Mouse (Mus musculus) midbrain, embryonic 12.5 days (tissue): ENCODE data around the gene Crb2. TPM values are rescaled to one million over a fixed set of nuclear protein-coding genes. Genes with fewer than 3 reads are reported as not detected.
A peak's percentile ranks its signal among the peaks of the same experiment; 100 is the strongest.

Experiments used
- ATAC-seq: fragments of 200-750 bp; cut with Nextera tagmentation; 2 replicates; pipeline ENCODE4 v1.8.0; 2017; ENCODE audit warnings: low read depth, moderate TSS enrichment, moderate library complexity; ENCODE audit not compliant: low FRiP score
- H3K27ac ChIP-seq: fragments of 300-500 bp; sonication (generic); replicated peaks from 2 replicates; pipeline ENCODE4 v1.5.1; 2016; ENCODE audit warnings: mild to moderate bottlenecking
- H3K27me3 ChIP-seq: fragments of 300-500 bp; sonication (generic); 2 replicates; pipeline ENCODE4 v1.6.1; 2016; ENCODE audit warnings: mild to moderate bottlenecking
- H3K36me3 ChIP-seq: fragments of 300-500 bp; sonication (generic); 2 replicates; pipeline ENCODE4 v1.6.1; 2016
- H3K4me1 ChIP-seq: fragments of 300-500 bp; sonication (generic); 2 replicates; pipeline ENCODE4 v1.6.1; 2016
- H3K4me2 ChIP-seq: fragments of 300-500 bp; sonication (generic); replicated peaks from 2 replicates; pipeline ENCODE4 v1.6.1; 2016; ENCODE audit warnings: mild to moderate bottlenecking, moderate library complexity
- H3K4me3 ChIP-seq: fragments of 300-500 bp; sonication (generic); 2 replicates; pipeline ENCODE4 v1.5.1; 2016; ENCODE audit warnings: mild to moderate bottlenecking
- H3K9ac ChIP-seq: fragments of 300-500 bp; sonication (generic); replicated peaks from 2 replicates; pipeline ENCODE4 v1.6.1; 2016; ENCODE audit warnings: mild to moderate bottlenecking, moderate library complexity
- H3K9me3 ChIP-seq: fragments of 300-500 bp; sonication (generic); 2 replicates; pipeline ENCODE4 v1.6.1; 2016; ENCODE audit warnings: mild to moderate bottlenecking
- WGBS: fragments of 180-500 bp; shearing (Covaris S2); methylation state at CpG from one replicate; pipeline ENCODE4 v1.1.7; 2016; 5-methylcytosine and 5-hydroxymethylcytosine counted together
- polyA plus RNA-seq: library from polyadenylated mRNA; unstranded; fragments of >200 nt; fragmentation: Nextera tagmentation; extraction: Ambion mirVana; gene quantifications from 2 replicates; pipeline ENCODE4 v1.2.1, GENCODE M21; 2016

The Crb2 gene
- polyA plus RNA-seq, 1 experiment from 2014 or later, result 21.8 TPM

GRCm38 (mm10) chr2:37768903-37769302 lies 7.1 kb upstream of the Crb2 start:
- Histone ChIP-seq H3K9ac (no peak overlapping the region), H3K4me1 (peaks cover 53% of the 10 kb centered on the region), H3K4me2 (no peak overlapping the region), H3K36me3 (no peaks in the 10 kb centered on the region), H3K4me3 (no peak overlapping the region), H3K27ac (peak overlapping the region; percentile 27; the same call in 1 of the 2 replicates), H3K27me3 (peaks cover 41% of the 10 kb centered on the region), H3K9me3 (no peaks in the 10 kb centered on the region)
- 42% methylated on average over 2 of the region's 2 CpGs for WGBS
- no peak for ATAC-seq

GRCm38 (mm10) chr2:37769793-37770192 lies 6.3 kb upstream of the Crb2 start:
- Histone ChIP-seq H3K36me3 (no peaks in the 10 kb centered on the region), H3K9ac (no peak overlapping the region), H3K4me1 (peaks cover 49% of the 10 kb centered on the region), H3K4me2 (no peak overlapping the region), H3K9me3 (no peaks in the 10 kb centered on the region), H3K27ac (0 out of 2 replicates have a peak overlapping the region, but pooled peaks have one; percentile 2), H3K27me3 (peaks cover 35% of the 10 kb centered on the region), H3K4me3 (no peak overlapping the region)
- 83% methylated on average over 8 of the region's 8 CpGs for WGBS
- no peak for ATAC-seq

GRCm38 (mm10) chr2:37771618-37772285 lies 4.3 kb upstream of the Crb2 start:
- no peaks in the 10 kb centered on the region for H3K9me3 ChIP-seq
- no peaks in the 10 kb centered on the region for H3K36me3 ChIP-seq
- H3K27me3 ChIP-seq, result peaks cover 24% of the 10 kb centered on the region
- H3K4me3 ChIP-seq, result peak overlapping the region; percentile 38
- WGBS, result 1% methylated on average over 18 of the region's 18 CpGs
- ATAC-seq, result peak; percentile 35; the same call in 1 of the 2 replicates
- peaks cover 50% of the 10 kb centered on the region for H3K4me1 ChIP-seq
- H3K9ac ChIP-seq, result 0 out of 2 replicates have a peak overlapping the region, but pooled peaks have one; percentile 37
- H3K4me2 ChIP-seq, result peak overlapping the region; percentile 49
- H3K27ac ChIP-seq, result no peak overlapping the region

DNA sequence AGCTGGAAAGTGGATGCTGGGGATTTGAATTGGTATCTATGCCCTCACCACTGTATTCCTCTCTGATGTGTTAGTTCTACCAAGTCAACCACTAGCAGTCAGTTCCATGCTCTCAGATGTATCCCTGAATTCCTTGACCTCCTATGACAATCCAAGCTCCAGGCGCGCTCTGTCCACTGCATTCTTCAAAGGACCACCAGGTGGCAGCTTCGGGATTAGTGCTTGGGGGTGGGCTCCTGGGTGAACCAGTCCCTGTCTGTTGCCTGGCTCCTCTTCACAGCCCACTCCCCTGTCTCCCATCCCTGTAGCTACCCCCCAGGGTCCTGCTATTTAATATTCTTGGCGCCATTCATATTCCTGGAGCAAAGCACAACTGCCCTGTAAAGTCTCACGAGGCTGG lies 1.5 kb upstream of the Crb2 start:
- no peak overlapping the region for H3K4me2 ChIP-seq
- 6% methylated on average over 5 of the region's 5 CpGs for WGBS
- H3K4me1 ChIP-seq, result peaks cover 56% of the 10 kb centered on the region
- H3K4me3 ChIP-seq, result no peak overlapping the region
- H3K36me3 ChIP-seq, result no peaks in the 10 kb centered on the region
- no peaks in the 10 kb centered on the region for H3K9me3 ChIP-seq
- H3K27me3 ChIP-seq, result peaks cover 18% of the 10 kb centered on the region
- no peak overlapping the region for H3K9ac ChIP-seq
- H3K27ac ChIP-seq, result no peak overlapping the region
- no peak for ATAC-seq

DNA sequence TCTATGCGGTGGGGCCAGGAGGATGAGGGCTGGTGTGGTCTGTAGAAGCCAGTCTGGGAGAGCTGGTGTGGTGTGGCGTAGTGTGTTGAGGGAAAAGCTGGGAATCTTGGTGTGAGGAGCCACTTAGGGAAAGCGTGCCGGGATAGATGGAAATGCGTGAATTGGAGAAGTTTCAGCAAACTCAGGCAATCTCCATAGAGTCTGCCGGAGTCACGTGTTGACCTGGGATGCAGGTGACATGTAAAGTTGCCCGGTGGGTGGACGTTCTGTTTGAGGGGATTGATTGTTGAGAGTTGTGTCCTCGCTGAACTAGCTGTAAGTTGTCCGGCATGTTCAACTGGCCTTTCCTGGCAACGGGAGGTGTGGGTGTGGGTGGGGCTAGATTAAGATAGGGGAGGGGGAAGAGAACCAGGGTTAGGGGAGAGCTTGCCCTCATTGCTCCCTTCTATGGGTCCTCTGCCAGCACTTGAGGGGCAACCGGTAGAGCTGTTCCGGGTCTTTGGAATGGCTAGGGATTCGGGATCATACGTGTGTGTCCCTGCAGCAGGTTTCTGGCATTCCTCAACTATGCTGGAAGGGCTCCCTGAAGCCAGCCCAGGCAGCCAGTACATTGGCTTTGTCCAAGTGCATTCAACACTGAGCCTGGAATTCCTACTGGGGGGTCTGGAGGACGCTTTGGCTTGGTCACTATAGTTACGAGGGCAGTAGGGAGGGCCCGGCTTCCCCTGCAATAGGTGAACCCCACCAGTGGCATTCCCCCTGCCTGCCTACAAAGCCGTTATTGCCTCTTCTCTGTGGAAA lies 762 bp downstream of the Crb2 start:
- peaks cover 72% of the 10 kb centered on the region for H3K4me1 ChIP-seq
- H3K4me3 ChIP-seq, result peak overlapping the region; percentile 58
- 3% methylated on average over 20 of the region's 20 CpGs for WGBS
- H3K9ac ChIP-seq, result peak overlapping the region; percentile 74
- peak overlapping the region; percentile 88 for H3K27ac ChIP-seq
- 0 out of 2 replicates have a peak, but pooled peaks cover 9% of the 10 kb centered on the region for H3K27me3 ChIP-seq
- peak overlapping the region; percentile 69 for H3K4me2 ChIP-seq
- no peak for ATAC-seq
- no peaks in the 10 kb centered on the region for H3K36me3 ChIP-seq
- H3K9me3 ChIP-seq, result no peaks in the 10 kb centered on the region

- 11% methylated on average over 10 of the region's 10 CpGs for WGBS
- Histone ChIP-seq H3K27ac (peak overlapping the region; percentile 88), H3K4me2 (peak overlapping the region; percentile 69), H3K9me3 (no peaks in the 10 kb centered on the region), H3K4me3 (peak overlapping the region; percentile 58), H3K36me3 (0 out of 2 replicates have a peak, but pooled peaks cover 2% of the 10 kb centered on the region), H3K27me3 (0 out of 2 replicates have a peak, but pooled peaks cover under 1% of the 10 kb centered on the region), H3K9ac (peak overlapping the region; percentile 74), H3K4me1 (peaks cover 78% of the 10 kb centered on the region)
- ATAC-seq, result peak; percentile 88
Observed at GRCm38 (mm10) chr2:37777958-37778720, 2.1 kb downstream of the Crb2 start.

GRCm38 (mm10) chr2:37780270-37780929 lies 4.4 kb downstream of the Crb2 start:
- Histone ChIP-seq H3K36me3 (peaks cover 14% of the 10 kb centered on the region), H3K4me2 (peak overlapping the region; percentile 50), H3K4me1 (peaks cover 68% of the 10 kb centered on the region), H3K4me3 (peak overlapping the region; percentile 20), H3K9ac (peak overlapping the region; percentile 37; the same call in 1 of the 2 replicates), H3K9me3 (no peaks in the 10 kb centered on the region), H3K27me3 (no peaks in the 10 kb centered on the region), H3K27ac (peak overlapping the region; percentile 75)
- peak; percentile 23; the same call in 1 of the 2 replicates for ATAC-seq
- WGBS, result under 1% methylated on average over 14 of the region's 14 CpGs

DNA sequence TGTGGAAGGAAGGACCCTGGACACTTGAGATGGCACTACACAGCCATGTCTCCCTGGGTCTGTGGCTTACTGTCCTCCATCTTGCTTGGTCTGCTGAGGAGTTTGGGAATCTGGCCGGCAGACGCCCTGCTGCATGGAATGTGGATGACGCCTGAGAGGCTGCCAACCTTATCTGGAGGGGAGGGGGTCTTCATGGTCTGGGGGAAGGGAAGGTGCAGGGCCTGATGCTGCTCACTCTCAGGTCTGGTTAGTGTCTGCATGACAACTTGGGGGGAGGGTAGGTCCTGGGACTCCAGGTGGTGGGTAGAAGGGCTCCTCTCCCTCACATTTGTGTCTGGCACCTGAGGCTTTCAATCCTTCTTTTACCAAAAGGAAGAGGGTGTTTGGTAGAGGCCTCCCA lies 5.4 kb downstream of the Crb2 start:
- peaks cover 8% of the 10 kb centered on the region; the same call in 1 of the 2 replicates for H3K27me3 ChIP-seq
- no peak overlapping the region for H3K4me3 ChIP-seq
- H3K4me1 ChIP-seq, result peaks cover 58% of the 10 kb centered on the region
- H3K9me3 ChIP-seq, result no peaks in the 10 kb centered on the region
- ATAC-seq, result no peak
- WGBS, result 24% methylated on average over 3 of the region's 3 CpGs
- no peak overlapping the region for H3K27ac ChIP-seq
- H3K4me2 ChIP-seq, result no peak overlapping the region
- no peak overlapping the region; the same call in 1 of the 2 replicates for H3K9ac ChIP-seq
- H3K36me3 ChIP-seq, result peaks cover 23% of the 10 kb centered on the region

DNA sequence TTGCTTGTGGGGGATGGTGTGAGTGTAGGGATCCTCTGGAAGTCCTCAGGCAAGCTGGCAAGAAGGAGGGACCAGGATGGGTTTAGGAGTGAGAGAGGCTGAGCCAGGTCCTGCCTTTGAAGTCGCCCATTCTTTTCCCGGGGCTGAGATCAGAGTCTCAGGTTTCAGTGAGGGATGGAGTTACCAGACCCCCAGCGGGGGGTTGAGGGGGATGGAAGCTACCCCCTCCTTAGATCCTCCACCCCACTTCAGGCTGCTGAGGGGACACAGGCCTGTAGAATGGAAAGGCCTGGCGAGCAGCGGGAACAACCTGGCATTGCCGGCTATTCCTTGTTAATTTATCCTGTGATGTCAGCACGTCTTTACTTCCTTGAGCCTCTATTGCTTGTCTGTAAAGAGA lies 6.0 kb downstream of the Crb2 start:
- Histone ChIP-seq H3K27ac (no peak overlapping the region), H3K4me3 (no peak overlapping the region), H3K4me2 (no peak overlapping the region), H3K4me1 (peaks cover 52% of the 10 kb centered on the region), H3K27me3 (peaks cover 14% of the 10 kb centered on the region; the same call in 1 of the 2 replicates), H3K9ac (no peak overlapping the region; the same call in 1 of the 2 replicates), H3K36me3 (peaks cover 29% of the 10 kb centered on the region), H3K9me3 (no peaks in the 10 kb centered on the region)
- no peak for ATAC-seq
- 13% methylated on average over 7 of the region's 7 CpGs for WGBS

DNA sequence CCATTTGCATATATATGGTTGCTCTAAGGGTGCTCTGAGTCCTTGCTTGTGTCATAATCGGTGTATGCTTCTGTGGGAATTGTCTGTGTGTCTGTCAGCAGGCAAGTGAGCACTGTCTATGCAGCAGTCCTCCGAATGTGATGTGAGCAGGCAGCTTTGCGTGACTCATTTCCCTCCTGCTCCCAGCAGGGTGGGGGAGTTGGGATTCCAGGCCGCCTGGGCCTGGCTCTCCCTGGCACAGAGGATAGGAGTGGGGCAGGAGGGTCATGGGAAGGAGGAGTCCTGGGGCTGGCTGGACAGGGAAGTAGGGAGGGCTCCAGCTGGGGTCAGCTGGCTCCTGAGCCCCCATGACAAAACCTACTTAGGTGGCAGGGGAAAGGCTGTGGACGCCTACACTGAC lies 8.4 kb downstream of the Crb2 start:
- Histone ChIP-seq H3K27me3 (peaks cover 14% of the 10 kb centered on the region; the same call in 1 of the 2 replicates), H3K36me3 (peaks cover 53% of the 10 kb centered on the region), H3K4me3 (no peak overlapping the region), H3K9me3 (no peaks in the 10 kb centered on the region), H3K4me2 (no peak overlapping the region), H3K9ac (no peak overlapping the region), H3K4me1 (peaks cover 30% of the 10 kb centered on the region), H3K27ac (no peak overlapping the region)
- 75% methylated on average over 5 of the region's 5 CpGs for WGBS
- ATAC-seq, result no peak

- no peak overlapping the region for H3K9ac ChIP-seq
- H3K4me3 ChIP-seq, result peak overlapping the region; percentile 14; the same call in 1 of the 2 replicates
- H3K27ac ChIP-seq, result no peak overlapping the region
- peak overlapping the region; percentile 31 for H3K4me2 ChIP-seq
- peaks cover 72% of the 10 kb centered on the region for H3K36me3 ChIP-seq
- peaks cover 10% of the 10 kb centered on the region for H3K4me1 ChIP-seq
- ATAC-seq, result no peak
- peaks cover 14% of the 10 kb centered on the region; the same call in 1 of the 2 replicates for H3K27me3 ChIP-seq
- no peaks in the 10 kb centered on the region for H3K9me3 ChIP-seq
- WGBS, result 43% methylated on average over 52 of the region's 52 CpGs
Observed at GRCm38 (mm10) chr2:37786461-37786860, 10.4 kb downstream of the Crb2 start.
